Mouse (Mus musculus) hindbrain, embryonic 13.5 days (tissue): ENCODE results near the gene Zdhhc24. TPM values are rescaled to one million over a fixed set of nuclear protein-coding genes. Genes with fewer than 3 reads are reported as not detected.

Experiments used
- ATAC-seq: fragments of 200-750 bp; cut with Nextera tagmentation; 2 replicates; pipeline ENCODE4 v1.8.0; 2017; ENCODE audit warnings: moderate TSS enrichment; ENCODE audit not compliant: low FRiP score
- H3K27ac ChIP-seq: fragments of 300-500 bp; sonication (generic); 2 replicates; pipeline ENCODE4 v1.5.1; 2015; ENCODE audit warnings: inconsistent platforms, mild to moderate bottlenecking, moderate library complexity
- H3K27me3 ChIP-seq: fragments of 300-500 bp; sonication (generic); 2 replicates; pipeline ENCODE4 v1.6.1; 2015; ENCODE audit warnings: mild to moderate bottlenecking, inconsistent platforms
- H3K36me3 ChIP-seq: fragments of 300-500 bp; sonication (generic); 2 replicates; pipeline ENCODE4 v1.6.1; 2015; ENCODE audit warnings: mild to moderate bottlenecking, inconsistent platforms
- H3K4me1 ChIP-seq: fragments of 300-500 bp; sonication (generic); replicated peaks from 2 replicates; pipeline ENCODE4 v1.6.1; 2015; ENCODE audit warnings: inconsistent platforms
- H3K4me2 ChIP-seq: fragments of 300-500 bp; sonication (generic); 2 replicates; pipeline ENCODE4 v1.6.1; 2015; ENCODE audit warnings: inconsistent platforms, mild to moderate bottlenecking, moderate library complexity
- H3K4me3 ChIP-seq: fragments of 300-500 bp; sonication (generic); 2 replicates; pipeline ENCODE4 v1.5.1; 2015; ENCODE audit warnings: mild to moderate bottlenecking, inconsistent platforms
- H3K9ac ChIP-seq: fragments of 300-500 bp; sonication (generic); 2 replicates; pipeline ENCODE4 v1.6.1; 2015; ENCODE audit warnings: mild to moderate bottlenecking, inconsistent platforms
- H3K9me3 ChIP-seq: fragments of 300-500 bp; sonication (generic); 2 replicates; pipeline ENCODE4 v1.6.1; 2016; ENCODE audit warnings: inconsistent platforms
- WGBS: fragments of 180-500 bp; shearing (Covaris S2); methylation state at CpG from one replicate; pipeline ENCODE4 v1.1.7; 2015; 5-methylcytosine and 5-hydroxymethylcytosine counted together
- polyA plus RNA-seq: library from polyadenylated mRNA; unstranded; fragments of >200 nt; fragmentation: Nextera tagmentation; extraction: Ambion mirVana; gene quantifications from 2 replicates; pipeline ENCODE4 v1.2.1, GENCODE M21; 2015

Zdhhc24 gene
- polyA plus RNA-seq, 1 experiment from 2014 or later: 22.0 TPM

DNA sequence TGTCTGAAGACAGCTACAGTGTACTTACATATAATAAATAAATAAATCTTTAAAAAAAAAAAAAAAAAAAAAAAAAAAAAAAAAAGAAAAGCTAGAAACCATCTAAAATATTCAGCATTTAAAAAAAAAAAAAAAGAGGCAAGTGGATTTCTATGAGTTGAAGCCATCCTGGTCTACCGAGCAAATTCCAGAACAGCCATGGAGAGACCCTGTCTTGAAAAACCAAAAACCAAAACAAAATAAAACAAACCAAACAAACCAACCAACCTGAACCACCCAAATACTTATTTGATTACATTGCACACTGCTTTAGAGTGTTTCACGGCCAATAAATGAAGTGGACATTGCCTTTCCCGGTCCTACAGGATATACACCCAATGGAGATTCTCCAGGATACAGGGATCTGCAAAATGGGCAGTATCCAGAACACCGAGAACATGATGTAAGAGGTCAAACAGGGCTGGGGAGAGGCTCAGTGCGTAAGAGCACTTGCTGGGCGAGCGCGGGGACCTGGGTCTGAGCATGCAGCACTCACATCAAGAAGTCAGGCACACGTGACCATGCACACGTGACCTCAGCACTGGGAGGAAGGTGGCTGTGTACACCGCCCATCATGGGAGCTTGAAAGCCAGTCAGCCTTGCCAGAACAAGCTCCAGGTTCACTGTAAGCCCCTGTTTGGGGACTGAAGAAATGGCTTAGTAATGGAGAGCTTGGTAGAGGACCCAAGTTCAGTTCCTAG, 46.8 kb downstream of the Zdhhc24 start:
- 97% methylated on average over 11 of the region's 11 CpGs for WGBS
- ATAC-seq: no peak
- no peak overlapping the region for H3K27ac ChIP-seq
- peaks cover 56% of the 10 kb centered on the region for H3K36me3 ChIP-seq
- no peaks in the 10 kb centered on the region for H3K9me3 ChIP-seq
- H3K4me2 ChIP-seq: no peak overlapping the region
- H3K9ac ChIP-seq: no peak overlapping the region
- H3K27me3 ChIP-seq: no peaks in the 10 kb centered on the region
- H3K4me1 ChIP-seq: peaks cover 31% of the 10 kb centered on the region
- no peak overlapping the region for H3K4me3 ChIP-seq

DNA sequence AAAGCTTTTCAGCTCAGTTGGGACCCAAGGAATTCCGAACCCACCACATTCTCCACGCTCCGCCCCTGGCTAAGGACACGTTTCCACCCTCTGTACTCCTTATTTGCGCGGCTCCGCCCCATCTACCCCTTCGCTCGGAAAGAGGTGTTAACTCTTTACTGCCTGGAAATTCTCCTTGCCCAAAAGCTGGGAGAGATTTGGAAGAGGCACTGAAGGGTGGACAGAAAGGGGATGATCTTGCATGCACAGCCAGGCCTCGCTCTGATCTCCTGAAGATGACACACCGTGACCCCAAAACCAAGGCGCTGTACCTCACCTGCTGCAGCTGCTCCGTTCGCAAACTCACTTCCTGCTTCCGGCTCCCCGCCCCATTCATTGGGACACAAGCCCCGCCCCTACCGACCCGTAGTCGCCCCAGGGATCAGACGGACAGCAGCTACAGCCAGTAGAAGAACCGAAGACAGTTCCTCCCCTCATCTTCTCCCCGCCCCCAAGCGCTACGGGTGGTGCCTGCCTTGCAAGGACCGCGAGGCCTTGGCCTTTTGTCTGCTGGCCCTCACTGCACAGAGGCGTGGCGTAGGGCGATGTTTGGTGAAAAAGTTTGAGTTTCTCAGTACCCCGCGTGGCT, 49.5 kb downstream of the Zdhhc24 start, which contains the start of gene Dpp3:
TSS of gene Dpp3 (minus strand) at position 384 of the 628 bp plus-strand sequence.
- peak within 1 kb of the TSS; percentile 66 for H3K4me3 ChIP-seq
- peak within 1 kb of the TSS; percentile 85 for H3K4me2 ChIP-seq
- H3K27me3 ChIP-seq: no peaks in the 10 kb centered on the region
- ATAC-seq: peak; percentile 97
- peaks cover 43% of the 10 kb centered on the region for H3K36me3 ChIP-seq
- peak within 1 kb of the TSS; percentile 76 for H3K9ac ChIP-seq
- WGBS: under 1% methylated on average over 32 of the region's 32 CpGs
- H3K9me3 ChIP-seq: no peaks in the 10 kb centered on the region
- H3K27ac ChIP-seq: peak within 1 kb of the TSS; percentile 85
- H3K4me1 ChIP-seq: peaks cover 31% of the 10 kb centered on the region

DNA sequence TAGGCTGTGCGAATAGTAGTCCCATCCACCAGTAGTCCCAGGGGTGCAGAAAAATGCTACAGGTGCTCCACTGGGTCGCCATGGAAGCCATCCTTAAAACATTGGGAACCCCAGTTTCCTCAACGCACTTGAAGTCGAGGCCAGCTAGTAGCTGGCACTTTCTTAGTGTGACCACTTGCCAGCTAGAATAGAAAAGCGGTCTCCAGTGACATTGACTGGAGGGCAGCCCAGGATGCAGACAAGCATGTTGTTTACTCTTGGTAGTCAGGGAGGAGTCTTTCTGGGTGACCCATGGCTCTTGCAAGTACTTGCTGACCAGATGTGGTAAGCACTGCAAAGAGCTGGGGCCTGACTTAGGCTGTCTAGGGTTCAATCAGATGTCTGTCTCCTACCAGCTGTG, 50.3 kb downstream of the Zdhhc24 start:
- Histone ChIP-seq H3K4me1 (peaks cover 31% of the 10 kb centered on the region), H3K4me2 (peak overlapping the region; percentile 85), H3K36me3 (peaks cover 43% of the 10 kb centered on the region), H3K27me3 (no peaks in the 10 kb centered on the region), H3K9ac (peak overlapping the region; percentile 76), H3K4me3 (peak overlapping the region; percentile 66), H3K9me3 (no peaks in the 10 kb centered on the region), H3K27ac (peak overlapping the region; percentile 85)
- WGBS: 59% methylated on average over 5 of the region's 5 CpGs
- ATAC-seq: peak; percentile 50; the same call in 1 of the 2 replicates

Other genes starting within 250 kb of the Zdhhc24 start
- gene Gm960, start 180.0 kb upstream of the Zdhhc24 start, polyA plus RNA-seq: 3.8 and 4.3 TPM in 2 replicates
- gene Sptbn2, start 167.5 kb upstream of the Zdhhc24 start, polyA plus RNA-seq: 30.0 and 33.3 TPM in 2 replicates
- 188 and 189 TPM in 2 replicates for gene Rbm4b, start 122.2 kb upstream of the Zdhhc24 start, polyA plus RNA-seq
- gene Rbm4, start 84.8 kb upstream of the Zdhhc24 start, polyA plus RNA-seq: 97.3 and 97.5 TPM in 2 replicates
- 32.3 and 35.3 TPM in 2 replicates for gene Gm21992, start 67.1 kb upstream of the Zdhhc24 start, polyA plus RNA-seq
- 66.8 and 67.5 TPM in 2 replicates for gene Rbm14, start 67.0 kb upstream of the Zdhhc24 start, polyA plus RNA-seq
- gene Ccs, start 39.3 kb upstream of the Zdhhc24 start, polyA plus RNA-seq: 44.9 and 47.4 TPM in 2 replicates
- gene Ccdc87, start 39.3 kb upstream of the Zdhhc24 start, polyA plus RNA-seq: 0.43 and 0.49 TPM in 2 replicates
- 67.3 and 69.7 TPM in 2 replicates for gene Ctsf, start 23.5 kb upstream of the Zdhhc24 start, polyA plus RNA-seq
- gene Actn3, start 759 bp upstream of the Zdhhc24 start, polyA plus RNA-seq: 1.8 and 2.1 TPM in 2 replicates
- gene Bbs1, start 28.0 kb downstream of the Zdhhc24 start, polyA plus RNA-seq: 9.6 and 10.7 TPM in 2 replicates
- gene Dpp3, start 49.6 kb downstream of the Zdhhc24 start, polyA plus RNA-seq: 124 and 132 TPM in 2 replicates
- gene Peli3, start 64.5 kb downstream of the Zdhhc24 start, polyA plus RNA-seq: 10.8 and 10.9 TPM in 2 replicates
- 105 and 115 TPM in 2 replicates for gene Mrpl11, start 83.5 kb downstream of the Zdhhc24 start, polyA plus RNA-seq
- gene Npas4, start 111.6 kb downstream of the Zdhhc24 start, polyA plus RNA-seq: 0.34 and 0.39 TPM in 2 replicates
- gene Slc29a2, start 145.2 kb downstream of the Zdhhc24 start, polyA plus RNA-seq: 10.4 and 11.3 TPM in 2 replicates
- gene B4gat1, start 160.2 kb downstream of the Zdhhc24 start, polyA plus RNA-seq: 61.2 and 66.0 TPM in 2 replicates
- gene AC124502.3, start 160.2 kb downstream of the Zdhhc24 start, polyA plus RNA-seq: 3.9 and 5.9 TPM in 2 replicates
- gene Brms1, start 162.7 kb downstream of the Zdhhc24 start, polyA plus RNA-seq: 46.0 and 48.2 TPM in 2 replicates
- gene Rin1, start 171.8 kb downstream of the Zdhhc24 start, polyA plus RNA-seq: 1.1 and 1.5 TPM in 2 replicates
- 19.1 and 20.4 TPM in 2 replicates for gene Cd248, start 189.4 kb downstream of the Zdhhc24 start, polyA plus RNA-seq
- gene Tmem151a, start 206.9 kb downstream of the Zdhhc24 start, polyA plus RNA-seq: 6.2 and 8.4 TPM in 2 replicates
- gene Yif1a, start 209.9 kb downstream of the Zdhhc24 start, polyA plus RNA-seq: 57.6 and 58.2 TPM in 2 replicates
- gene Cnih2, start 219.9 kb downstream of the Zdhhc24 start, polyA plus RNA-seq: 333 TPM in 2 replicates
- gene Rab1b, start 228.4 kb downstream of the Zdhhc24 start, polyA plus RNA-seq: 234 TPM in 2 replicates
- 73.4 and 76.7 TPM in 2 replicates for gene Klc2, start 239.9 kb downstream of the Zdhhc24 start, polyA plus RNA-seq